Mouse (Mus musculus): ENCODE measurements around the gene Slco2a1.

The Slco2a1 gene

DNA sequence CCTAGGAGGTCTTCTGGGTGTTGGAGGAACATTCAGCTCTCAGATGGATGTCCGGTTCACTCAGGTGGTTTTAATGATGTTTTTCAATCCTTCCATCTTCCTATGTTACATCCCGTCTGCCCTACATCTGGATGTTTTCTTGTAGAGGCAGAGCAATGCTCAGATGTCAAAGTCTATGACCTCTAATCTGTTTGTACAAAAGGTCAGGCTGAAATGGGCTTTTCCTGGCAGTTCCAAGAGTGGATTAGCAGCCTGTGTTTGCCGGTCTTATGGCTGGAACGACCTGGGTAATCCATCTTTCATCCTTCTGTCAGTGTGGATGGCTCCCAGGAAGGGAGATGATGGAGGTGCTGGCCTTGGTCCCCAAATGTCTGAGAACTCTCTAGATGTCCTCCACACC, 2.6 kb upstream of the Slco2a1 start:
- no peak for DNase-seq

GRCm38 (mm10) chr9:102990306-102991133, 2.0 kb downstream of the Slco2a1 start:
- DNase-seq = no peak

- DNase-seq = no peak
Observed at GRCm38 (mm10) chr9:102991134-102991406, 2.6 kb downstream of the Slco2a1 start.

DNA sequence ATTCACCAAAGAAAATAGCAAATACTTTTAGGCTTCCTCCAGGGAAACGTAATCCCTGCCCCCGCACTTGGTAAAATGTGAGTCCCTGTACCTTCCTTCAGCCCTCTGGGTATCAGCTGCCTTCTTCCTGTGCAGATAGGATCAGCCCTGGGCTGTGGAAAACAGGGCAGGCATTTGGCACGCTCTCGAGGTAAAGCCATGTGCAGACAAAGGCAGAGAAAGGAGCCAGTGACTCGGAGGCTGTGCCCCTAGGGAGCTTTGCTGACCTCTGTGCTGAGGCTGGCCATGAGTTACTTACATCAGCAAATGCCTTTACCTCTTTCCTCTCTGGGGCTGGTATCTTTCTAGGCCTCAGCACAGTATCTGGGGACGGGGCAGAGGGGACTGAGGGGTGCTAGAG, 4.4 kb downstream of the Slco2a1 start:
- peak in 1 of 2 experiments; percentile 16 for DNase-seq

DNA sequence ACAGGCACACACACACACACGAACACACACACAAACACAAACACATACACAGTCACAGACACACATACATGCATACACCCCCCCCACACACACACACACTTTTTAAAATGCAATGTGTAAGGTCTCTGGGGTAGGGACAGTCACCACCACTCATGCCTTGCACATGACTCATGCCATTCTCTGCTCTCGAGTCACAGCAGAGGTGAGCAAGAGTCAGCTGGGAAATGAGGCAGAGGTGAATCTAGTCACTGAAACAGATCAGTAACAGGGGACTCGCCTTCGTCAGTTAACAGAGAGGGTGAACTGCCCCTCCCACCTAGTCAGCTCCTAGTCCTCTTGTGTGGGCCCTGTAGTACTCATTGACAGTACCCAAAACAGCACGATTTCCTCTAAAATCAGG, 5.3 kb downstream of the Slco2a1 start:
- DNase-seq = no peak

DNA sequence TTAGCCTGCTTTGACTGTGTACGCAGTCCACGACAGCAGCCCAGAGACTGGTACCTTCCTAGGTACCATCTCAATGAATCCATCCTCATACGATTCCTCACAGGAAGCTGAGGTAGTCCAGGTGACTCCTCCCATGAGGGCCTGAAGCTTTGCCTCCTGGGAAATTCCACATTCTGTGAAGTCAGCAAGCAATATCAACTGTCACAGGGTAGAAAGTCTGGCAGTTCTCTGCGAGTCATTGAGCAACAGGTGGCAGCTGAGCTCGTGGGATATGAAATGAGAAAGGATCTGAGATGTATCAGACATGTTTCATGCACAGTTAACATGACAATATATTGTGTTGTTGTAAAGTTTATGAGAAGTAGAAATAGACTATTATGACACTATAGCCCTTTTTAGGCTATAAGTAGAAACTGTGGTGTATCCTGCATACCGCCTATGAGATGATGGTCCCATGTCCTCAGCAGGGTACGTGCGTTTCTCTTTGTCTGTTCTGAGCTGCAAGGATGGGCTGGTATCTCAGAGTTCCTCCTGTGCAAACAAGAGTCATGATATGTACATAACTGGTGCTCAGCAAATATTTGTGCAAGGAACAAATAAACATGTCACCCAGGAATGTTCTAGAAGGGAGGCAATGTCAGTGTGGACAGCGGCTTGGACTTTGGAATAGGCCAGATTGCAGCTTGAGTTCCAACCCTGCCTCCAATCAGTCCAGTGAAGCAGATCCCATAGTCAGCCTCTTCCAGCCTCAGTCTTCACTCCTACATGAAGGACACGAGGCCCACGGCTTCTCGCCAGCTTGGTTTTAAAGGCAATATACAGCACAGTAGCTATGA, 7.5 kb downstream of the Slco2a1 start:
- DNase-seq = peak; percentile 15 to 22

GRCm38 (mm10) chr9:103000384-103000783, 11.9 kb downstream of the Slco2a1 start:
- DNase-seq = no peak

DNA sequence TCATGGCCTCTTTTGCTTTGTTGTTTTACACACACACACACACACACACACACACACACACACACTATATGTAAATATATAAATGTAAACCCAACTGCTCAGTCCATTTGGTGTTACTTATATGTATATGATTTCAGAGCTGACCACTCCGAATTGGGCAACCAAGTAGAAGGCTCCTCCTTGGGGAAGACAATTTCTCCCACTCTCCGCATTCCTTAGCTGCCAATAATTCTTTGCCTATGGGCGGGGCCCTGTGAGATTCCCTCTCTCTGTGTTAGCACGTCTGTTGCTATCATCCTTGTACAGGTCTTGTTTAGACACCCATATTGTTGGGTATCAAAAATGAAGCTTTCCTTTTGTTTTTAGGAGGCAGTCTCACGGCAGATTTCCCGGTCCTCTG, 15.8 kb downstream of the Slco2a1 start:
- no peak for DNase-seq

DNA sequence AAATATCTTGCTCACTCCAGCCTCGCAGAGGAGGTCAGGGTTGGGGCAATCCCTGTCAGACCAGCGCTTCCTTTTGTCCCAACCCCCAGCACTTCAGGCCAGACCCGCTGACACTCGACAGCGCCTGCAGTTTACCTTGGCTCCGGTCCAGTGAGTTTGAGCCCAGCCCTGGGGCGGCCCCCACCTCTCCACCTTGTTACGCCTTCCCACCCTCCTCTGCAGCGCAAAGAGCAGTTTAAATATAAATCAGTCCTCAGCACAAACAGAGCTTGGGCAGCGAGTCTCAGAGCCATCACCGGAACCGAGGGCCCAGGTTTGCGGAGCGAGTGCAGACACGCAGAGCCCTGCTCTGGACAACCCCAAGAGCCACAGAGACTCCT, 19.2 kb downstream of the Slco2a1 start:
- DNase-seq = peak; percentile 78 to 89

GRCm38 (mm10) chr9:103008079-103008855, 19.8 kb downstream of the Slco2a1 start:
- DNase-seq = peak; percentile 23 to 30

GRCm38 (mm10) chr9:103010161-103010560, 21.6 kb downstream of the Slco2a1 start:
- no peak for DNase-seq

DNA sequence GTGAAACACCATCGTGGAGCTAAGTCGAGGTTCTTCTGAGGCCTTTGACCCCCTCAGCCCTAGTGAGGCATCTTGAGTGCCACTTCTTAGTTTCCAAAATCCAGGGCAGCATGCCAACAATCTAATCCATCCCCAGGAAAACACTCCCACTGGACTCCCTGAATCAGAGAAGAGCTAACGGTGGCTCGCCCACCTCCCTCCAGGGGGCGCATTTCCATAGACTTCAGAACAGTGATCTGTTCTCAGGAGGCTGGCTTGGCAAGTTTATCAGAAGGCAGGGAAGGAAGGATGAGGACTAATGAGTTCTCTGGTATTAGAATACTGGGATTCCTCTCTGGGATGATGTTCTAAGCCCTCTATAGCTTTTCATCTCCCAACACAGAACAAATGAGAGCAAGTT, 24.9 kb downstream of the Slco2a1 start:
- peak; percentile 31 to 66 for DNase-seq

DNA sequence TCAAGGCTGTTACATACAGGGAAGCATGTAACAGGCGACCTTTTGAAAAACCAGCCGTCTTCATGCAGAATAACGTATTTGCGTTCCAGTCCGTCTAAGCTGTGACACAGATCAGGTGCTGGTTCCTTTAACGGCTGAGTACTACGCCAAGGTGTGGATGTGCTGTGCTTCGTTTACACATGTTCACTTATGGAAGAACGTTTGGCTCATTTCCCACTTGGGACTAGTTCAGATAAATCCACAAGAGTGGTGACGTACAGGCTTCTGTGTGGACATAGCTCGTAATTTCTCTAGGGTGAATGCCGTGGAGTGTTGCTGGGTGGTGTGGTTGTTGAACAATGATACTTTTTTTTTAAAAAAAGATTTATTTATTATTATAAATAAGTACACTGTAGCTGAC, 26.2 kb downstream of the Slco2a1 start:
- DNase-seq = no peak

GRCm38 (mm10) chr9:103024116-103024515, 35.6 kb downstream of the Slco2a1 start:
- DNase-seq = no peak

DNA sequence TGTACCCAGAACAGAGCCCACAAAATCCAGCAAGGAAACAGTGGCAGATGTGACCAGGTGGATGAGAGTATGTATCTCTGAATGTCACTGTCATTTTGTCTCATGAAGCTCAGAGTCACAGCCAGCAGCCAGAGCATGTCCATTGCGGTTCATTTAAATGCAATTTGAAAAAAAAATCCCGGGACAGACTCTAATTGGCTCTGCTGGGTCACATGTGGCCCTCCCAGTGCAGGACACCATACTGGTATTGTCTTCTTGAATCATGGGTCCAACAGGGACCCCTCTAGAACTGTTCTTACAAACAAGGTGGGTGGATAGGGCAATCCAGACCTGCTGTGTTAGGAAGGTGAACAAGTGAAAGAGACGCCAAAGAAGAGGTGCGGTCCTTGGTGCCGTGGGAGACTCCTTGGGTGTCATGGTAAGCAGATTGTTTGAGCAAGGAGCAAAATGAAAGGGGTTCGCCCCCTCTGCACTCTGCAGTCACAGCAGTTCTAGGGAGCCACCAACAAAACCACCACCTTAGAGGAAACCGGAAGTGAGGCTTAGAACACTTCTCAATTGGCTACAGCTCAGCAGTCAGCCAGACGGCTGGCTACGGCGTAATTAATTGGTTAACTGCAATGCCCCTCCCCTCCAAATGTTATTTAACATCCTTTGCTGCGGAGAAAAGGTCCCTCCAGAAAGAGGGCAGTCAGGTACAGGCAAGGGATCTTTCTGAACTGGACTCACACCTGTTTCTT, 38.8 kb downstream of the Slco2a1 start:
- DNase-seq = no peak

DNA sequence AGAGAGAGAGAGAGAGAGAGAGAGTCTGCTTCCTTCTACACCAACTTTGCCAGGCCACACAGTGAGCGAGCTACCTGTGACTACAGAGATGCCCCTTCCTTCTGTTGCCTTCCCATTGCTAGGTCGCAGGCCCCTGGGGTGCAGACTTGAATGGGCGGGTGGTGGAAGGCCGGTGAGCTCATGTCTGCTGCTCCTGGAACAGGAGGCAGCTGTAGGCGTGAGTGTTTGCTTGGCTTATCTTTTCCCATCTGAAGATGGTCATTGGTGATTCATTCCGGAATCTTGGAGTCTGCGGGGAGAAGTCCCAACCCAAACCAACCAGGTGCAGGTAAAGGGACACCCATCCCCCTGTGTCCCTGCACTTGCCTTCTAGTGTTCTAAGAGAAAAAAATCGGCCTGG, 40.5 kb downstream of the Slco2a1 start:
- DNase-seq = no peak

DNA sequence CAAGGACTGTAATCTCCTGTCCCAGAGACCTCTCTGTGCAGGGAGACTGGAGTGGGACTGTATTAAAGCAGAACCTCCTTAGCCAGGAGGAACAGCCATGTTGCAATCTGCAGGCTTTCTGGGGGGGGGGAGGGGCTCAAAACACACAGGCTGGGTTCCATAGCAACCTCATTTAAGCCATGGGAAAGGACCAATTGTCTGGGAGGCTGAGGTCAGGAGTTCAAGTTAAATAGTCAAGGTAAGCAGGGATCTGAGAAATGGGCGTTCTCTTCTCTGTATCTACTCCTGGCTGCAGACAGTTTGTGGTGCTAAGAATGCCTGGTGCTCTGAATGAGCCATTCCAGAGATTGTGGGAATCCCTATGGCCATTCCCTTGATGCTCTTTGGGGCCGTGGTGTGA, 41.5 kb downstream of the Slco2a1 start:
- no peak for DNase-seq

DNA sequence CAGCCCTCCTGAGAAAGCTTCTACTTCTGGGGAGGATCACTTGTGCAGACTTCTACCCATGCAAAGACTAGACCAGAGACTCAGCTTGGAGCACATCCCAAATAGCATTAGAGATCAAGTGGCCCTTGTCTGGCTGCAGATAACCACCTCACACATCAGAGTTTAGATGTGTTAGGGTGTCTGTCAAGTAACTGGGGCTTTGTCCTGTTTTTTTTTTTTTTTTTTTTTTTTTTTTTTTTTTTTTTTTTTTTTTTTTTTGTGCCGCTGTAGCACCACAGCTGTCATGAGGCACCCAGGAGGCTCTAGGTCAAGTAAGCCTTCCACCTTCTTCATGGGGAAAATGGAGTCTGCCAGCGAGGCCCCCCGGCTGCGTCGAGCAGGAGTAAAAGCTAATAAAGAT, 42.7 kb downstream of the Slco2a1 start:
- no peak for DNase-seq

GRCm38 (mm10) chr9:103032193-103032592, 43.7 kb downstream of the Slco2a1 start:
- peak; percentile 44 to 62 for DNase-seq

GRCm38 (mm10) chr9:103033381-103033780, 44.9 kb downstream of the Slco2a1 start:
- no peak for DNase-seq

- DNase-seq = no peak
Observed at GRCm38 (mm10) chr9:103036971-103037391, 48.5 kb downstream of the Slco2a1 start.

- DNase-seq = no peak
Observed at GRCm38 (mm10) chr9:103038266-103038665, 49.8 kb downstream of the Slco2a1 start.

DNA sequence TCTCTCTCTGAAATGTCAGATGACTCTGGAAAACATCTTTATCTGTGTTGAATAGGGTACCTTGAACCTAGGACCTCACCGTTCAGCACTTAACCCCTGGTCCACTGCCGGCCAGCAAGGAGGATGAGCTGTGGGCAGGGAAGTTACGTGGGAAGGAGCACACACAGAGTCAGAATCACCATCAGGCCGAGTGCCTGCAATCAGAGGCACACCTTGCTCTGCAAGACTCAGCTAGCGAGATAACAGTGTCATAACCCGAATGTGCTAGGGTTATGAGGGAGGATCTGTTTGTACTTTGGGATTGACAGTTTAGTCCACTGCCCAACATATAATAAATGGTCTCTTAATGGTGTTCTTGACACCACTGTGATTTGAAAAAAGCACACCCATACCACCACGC, 50.2 kb downstream of the Slco2a1 start:
- no peak for DNase-seq
